Mouse (Mus musculus) embryonic stem cell, embryonic (primary cell): ENCODE measurements around the gene Sertad3.
"Not testable (repeated sequence)": the region's sequence is repeated elsewhere in the genome, so short reads cannot be mapped to it uniquely, and the experiment has no call there.

Experiments
- CTCF ChIA-PET, 4 experiments: fragments of 300-600 bp in 2 of 4; fragments of 350-600 bp in 2 of 4; sonication (Branson Sonifier 250); formaldehyde crosslinking; loops; one replicate each; lab custom pipeline; 2022; ENCODE audit warnings: inconsistent platforms in 2 of 4; lab: Charles Lee
- POLR2A ChIA-PET, 4 experiments: fragments of 300-600 bp in 2 of 4; fragments of 350-600 bp in 2 of 4; sonication (Branson Sonifier 250); formaldehyde crosslinking; loops; one replicate each; lab custom pipeline; 2022; ENCODE audit warnings: antibody characterized with exemption in 4 of 4, inconsistent platforms in 1 of 4; lab: Charles Lee

Gene Sertad3

DNA sequence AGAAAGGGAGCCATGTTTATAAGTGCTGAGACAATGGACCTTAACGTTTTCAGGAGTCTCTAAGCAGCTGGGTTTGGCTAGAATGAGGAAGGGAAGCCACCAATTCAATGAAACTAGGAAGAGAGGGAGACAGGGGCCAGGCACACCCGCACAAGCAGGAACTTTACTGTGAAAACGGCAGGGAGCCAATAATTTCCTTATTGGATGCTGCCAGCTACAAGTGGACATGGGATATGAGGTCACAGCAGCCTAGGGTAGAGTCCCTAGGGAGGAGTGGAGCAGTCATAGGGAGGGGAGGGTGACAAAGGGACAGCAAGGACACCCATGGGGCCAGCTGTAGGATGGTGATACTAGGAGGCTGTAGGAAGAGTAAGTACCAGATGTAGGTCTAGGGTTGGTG is 19.5 kb downstream of the Sertad3 start:
- ChIA-PET POLR2A (interaction anchor here in 3 of 4 experiments (1.0 to 17.5 kb wide), 6 partner anchors 10 to 17 kb away, joined by 3 to 551 read pairs (median 96); partner anchors contain the start of gene Prx (in 2 of the 3)), CTCF (interaction anchor here in 3 of 4 experiments (0.6 to 3.8 kb wide), 5 partner anchors 11 to 262 kb away, joined by 3 to 131 read pairs (median 3); partner anchors contain the start of gene Prx (in 1 of the 3))

DNA sequence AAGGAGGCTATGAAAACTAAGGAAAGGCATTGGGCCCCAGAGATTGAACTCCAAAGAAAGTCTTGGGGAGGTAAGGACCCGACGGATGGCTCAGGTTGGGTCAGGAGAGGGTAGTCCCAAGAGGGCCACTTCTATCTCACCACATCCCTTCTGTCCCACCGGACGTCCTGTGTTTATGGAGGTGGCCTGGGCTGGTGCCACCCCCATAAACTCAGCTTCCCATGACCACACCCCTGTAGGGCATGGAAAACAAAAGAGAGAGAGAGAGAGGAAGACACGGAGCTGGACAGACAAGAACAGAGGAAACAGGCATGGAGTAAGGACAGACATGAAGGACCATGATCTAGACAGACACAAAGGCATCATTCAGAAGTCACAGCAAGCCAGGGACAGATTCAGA is 19.9 kb downstream of the Sertad3 start:
- POLR2A ChIA-PET, result interaction anchor here in 3 of 4 experiments (2.1 to 17.5 kb wide), 5 partner anchors 9 to 18 kb away, joined by 7 to 551 read pairs (median 109); partner anchors contain the start of gene Prx (in 2 of the 3)
- CTCF ChIA-PET, result interaction anchor here in 3 of 4 experiments (0.6 to 3.8 kb wide), 4 partner anchors 11 to 263 kb away, joined by 3 to 131 read pairs (median 3); partner anchors contain the start of gene Prx (in 1 of the 3)

DNA sequence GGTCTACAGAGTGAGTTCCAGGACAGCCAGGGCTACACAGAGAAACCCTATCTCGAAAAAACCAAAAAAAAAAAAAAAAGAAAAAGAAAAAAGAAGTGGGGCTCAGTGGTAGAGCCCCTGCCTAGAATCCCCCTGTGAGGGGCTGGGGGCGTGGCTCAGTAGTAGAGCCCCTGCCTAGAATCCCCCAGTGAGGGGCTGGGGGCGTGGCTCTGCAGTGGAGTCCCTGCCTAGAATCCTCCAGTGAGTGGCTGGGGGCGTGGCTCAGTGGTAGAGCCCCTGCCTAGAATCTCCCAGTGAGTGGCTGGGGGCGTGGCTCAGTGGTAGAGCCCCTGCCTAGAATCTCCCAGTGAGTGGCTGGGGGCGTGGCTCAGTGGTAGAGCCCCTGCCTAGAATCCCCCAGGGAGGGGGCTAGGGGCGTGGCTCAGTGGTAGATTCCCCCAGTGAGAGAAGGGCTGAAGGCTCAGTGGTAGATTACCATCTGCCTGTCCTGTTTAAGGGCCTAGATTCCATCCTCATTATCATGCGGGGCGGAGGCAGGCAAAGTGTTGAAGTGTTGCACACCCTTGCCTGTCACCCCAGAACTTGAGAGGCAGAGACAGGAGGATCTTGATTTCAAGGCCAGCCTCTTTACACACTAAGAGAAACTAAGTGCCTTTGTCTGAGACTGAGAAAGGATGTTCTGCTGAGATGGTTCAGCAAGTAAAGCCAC is 21.2 kb downstream of the Sertad3 start:
- POLR2A ChIA-PET, result interaction anchor here in 3 of 4 experiments (1.0 to 17.5 kb wide), 5 partner anchors 8 to 22 kb away, joined by 4 to 551 read pairs (median 109); partner anchors contain the start of gene Prx (in 2 of the 3)
- CTCF ChIA-PET, result not testable (repeated sequence)

DNA sequence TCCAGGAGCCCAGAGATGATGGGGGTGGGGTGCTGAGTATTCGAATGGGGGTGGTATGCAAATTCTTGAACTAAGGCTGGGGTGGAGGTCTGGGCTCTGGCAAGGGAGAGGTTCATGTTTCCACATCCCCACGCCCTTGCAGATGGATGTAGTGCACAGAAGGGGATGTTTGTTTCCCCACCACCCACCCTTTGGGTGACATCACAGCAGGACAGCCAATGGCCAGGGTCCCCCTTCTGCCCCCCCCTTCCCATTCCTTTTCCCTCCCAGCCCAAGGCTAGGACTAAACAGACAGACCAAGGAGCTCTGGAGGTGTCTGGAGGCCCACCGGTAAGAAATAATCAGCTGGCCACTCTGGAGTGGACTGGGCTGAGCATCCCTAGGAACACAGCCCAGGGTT is 25.5 kb downstream of the Sertad3 start, which contains the start of gene Prx:
Gene Prx (plus strand): TSS at position 289 of the 400 bp plus-strand sequence.
- ChIA-PET POLR2A (interaction anchor here (0.6 to 15.7 kb wide), 16 partner anchors 8 to 167 kb away, joined by 3 to 551 read pairs (median 4); partner anchors contain the start of gene Sertad1 (in 3 of the 4)), CTCF (interaction anchor here (0.5 to 10.6 kb wide), 7 partner anchors 8 to 214 kb away, joined by 3 to 131 read pairs (median 3); partner anchors contain the start of gene Sertad1 (in 1 of the 4))

DNA sequence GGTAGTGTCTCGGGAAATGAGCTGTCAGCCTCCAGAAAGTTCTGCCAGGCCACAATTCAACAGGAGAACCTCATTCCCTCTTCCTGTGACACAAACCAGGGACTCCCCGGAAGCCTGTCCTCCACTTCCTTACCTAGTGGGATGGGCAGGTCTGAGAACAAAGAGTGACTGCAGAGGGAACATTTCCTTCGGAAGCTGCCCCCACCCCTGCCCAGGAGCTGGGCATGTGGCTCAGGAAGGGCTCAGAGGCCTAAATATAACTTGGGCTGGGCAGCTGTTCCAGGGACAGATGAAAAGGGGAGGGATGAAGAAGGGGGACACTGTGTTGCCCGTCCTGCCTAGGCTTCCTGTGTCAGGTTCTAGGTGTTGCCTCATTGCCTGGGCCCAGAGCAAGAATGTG is 28.1 kb downstream of the Sertad3 start:
- POLR2A ChIA-PET, result interaction anchor here (0.5 to 15.7 kb wide), 16 partner anchors 9 to 1713 kb away, joined by 3 to 551 read pairs (median 4); partner anchors contain the start of genes Sertad1 (in 3 of the 4) and Sertad3 (in 1 of the 4)
- CTCF ChIA-PET, result interaction anchor here in 3 of 4 experiments (0.5 to 10.6 kb wide), 10 partner anchors 10 to 142 kb away, joined by 3 to 131 read pairs (median 4); no protein-coding TSS in a partner anchor

DNA sequence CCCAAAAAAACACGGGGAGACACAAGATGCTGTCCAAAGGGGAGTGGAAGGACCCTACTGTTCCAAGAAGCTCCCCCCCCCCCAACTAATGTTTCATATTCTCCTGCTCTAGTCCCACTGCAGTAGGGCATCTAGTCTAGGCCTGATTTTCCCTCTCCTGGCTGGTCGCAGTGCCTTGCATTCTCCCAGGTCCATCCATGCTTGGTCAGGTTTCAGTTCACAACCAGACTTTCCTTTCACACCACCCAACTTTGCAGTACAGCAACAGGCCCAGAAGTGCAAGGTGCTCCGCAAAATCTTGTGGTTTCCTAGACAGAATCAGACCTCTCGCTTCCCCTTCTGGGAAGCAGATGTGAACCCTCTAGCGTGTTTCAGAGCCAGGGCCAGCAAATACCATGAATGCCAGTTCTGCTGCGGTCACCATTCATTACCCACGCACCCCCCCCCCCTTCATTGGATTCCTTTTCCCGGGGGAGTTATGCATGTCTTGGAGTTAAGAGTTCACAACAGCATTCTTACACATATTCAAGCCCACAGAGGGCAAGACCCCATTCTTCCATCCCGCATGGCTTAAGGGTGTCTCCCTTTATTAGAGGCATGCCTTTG is 33.3 kb downstream of the Sertad3 start:
- CTCF ChIA-PET, result interaction anchor here (0.6 to 10.6 kb wide), 21 partner anchors 10 to 181 kb away, joined by 3 to 131 read pairs (median 13); partner anchors contain the start of genes Sertad1 (in 3 of the 4) and Hipk4 (in 1 of the 4)
- POLR2A ChIA-PET, result interaction anchor here (0.5 to 15.7 kb wide), 112 partner anchors 8 to 1707 kb away, joined by 3 to 551 read pairs (median 6); partner anchors contain the start of genes Prx (in 3 of the 4), Sertad1 (in 3 of the 4), Map3k10 (in 2 of the 4) and Rab4b (in 2 of the 4)

DNA sequence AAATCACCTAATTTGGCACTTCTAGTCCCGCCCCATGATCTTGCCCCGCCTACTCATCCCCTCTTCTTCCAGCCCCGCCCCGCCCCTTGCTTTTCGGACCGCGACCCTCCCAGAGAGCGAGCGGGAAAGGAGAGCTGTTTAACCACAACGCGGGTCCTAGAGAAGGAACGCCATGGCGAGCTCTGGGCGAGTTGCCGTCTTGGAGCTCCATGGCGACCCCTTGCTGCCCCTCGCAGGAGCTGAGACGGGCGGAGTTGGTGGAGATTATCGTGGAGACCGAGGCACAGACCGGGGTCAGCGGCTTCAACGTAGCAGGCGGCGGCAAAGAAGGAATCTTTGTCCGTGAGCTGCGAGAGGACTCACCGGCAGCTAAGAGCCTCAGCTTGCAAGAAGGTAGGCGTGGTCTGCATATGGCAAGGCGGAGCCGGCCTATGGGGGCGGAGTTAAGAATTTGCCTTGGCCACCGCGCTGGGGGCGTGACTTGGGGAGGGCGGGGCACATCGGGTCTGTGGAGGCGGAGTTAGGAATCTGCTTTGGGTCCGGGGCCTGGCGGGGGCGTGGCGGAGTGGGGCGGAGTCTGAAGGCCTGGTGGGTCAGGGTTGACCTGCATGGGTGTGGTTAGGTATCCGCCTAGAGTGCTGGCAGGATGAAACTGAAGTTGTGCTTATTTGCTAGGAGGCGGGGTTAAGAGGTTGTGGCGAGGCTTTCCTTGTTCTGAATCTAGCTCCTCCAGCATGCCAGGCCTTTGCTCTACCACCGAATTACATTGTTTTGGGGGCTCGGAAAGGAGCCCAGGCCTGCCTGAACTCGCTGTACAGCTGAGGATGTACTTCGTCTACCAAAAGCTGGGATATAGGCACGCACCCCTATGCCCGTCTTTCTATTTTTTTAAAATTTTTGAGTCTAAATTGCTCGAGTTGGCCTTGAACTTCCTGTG is 34.4 kb downstream of the Sertad3 start:
- POLR2A ChIA-PET, result interaction anchor here (0.5 to 15.7 kb wide), 174 partner anchors 9 to 1706 kb away, joined by 3 to 551 read pairs (median 5); partner anchors contain the start of genes Sertad1 (in 4 of the 4), Prx (in 3 of the 4), Sertad3 (in 3 of the 4) and Map3k10 (in 2 of the 4)
- CTCF ChIA-PET, result interaction anchor here (0.6 to 10.6 kb wide), 61 partner anchors 9 to 1345 kb away, joined by 3 to 131 read pairs (median 5); partner anchors contain the start of genes Sertad1 (in 3 of the 4), Ttc9b (in 2 of the 4), Hipk4 (in 1 of the 4) and Prx (in 1 of the 4)

DNA sequence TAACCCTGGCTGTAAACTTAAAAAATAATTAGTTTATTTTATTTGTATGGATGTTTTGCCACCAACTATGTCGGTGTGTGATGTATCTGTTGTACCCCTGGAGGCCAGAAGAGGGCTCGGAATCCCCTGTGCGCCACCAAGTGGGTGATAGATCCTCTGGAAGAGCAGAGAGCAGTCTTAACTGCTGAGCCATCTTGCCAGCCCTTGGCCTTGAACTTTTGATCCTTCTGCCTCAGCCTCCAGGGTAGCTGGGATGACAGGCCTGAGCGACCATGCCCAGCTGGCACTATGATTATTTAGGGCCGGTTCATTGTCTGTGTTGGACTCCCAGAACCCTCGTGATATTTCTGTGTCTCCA is 35.1 kb downstream of the Sertad3 start:
- ChIA-PET POLR2A (interaction anchor here (0.6 to 15.7 kb wide), 76 partner anchors 10 to 334 kb away, joined by 3 to 551 read pairs (median 8); partner anchors contain the start of genes Sertad1 (in 3 of the 4), Prx (in 2 of the 4), Sertad3 (in 2 of the 4) and Akt2 (in 1 of the 4)), CTCF (interaction anchor here (0.6 to 10.6 kb wide), 35 partner anchors 8 to 1219 kb away, joined by 3 to 131 read pairs (median 6); partner anchors contain the start of genes Ttc9b (in 2 of the 4), Hipk4 (in 1 of the 4), Sertad1 (in 1 of the 4) and Zfp60 (in 1 of the 4))

DNA sequence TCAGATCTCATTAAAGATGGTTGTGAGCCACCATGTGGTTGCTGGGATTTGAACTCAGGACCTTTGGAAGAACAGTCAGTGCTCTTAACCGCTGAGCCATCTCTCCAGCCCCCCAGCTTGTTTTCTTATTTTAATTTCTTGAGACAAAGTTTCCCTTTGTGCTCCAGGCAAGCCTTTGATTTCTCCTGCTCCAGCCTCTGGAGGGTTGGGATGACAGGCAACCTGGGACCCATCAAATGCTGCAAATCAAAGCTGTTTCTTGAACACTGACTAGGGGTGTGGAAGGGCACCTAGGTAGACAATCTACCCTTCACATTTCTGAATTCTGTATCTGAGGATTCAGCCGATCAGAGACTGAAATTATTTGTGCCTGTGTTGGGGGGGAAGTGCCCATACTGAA is 37.2 kb downstream of the Sertad3 start:
- POLR2A ChIA-PET, result interaction anchor here in 2 of 4 experiments (0.8 to 15.7 kb wide), 15 partner anchors 8 to 164 kb away, joined by 3 to 405 read pairs (median 3); partner anchors contain the start of genes Sertad1 (in 2 of the 2) and Prx (in 1 of the 2)
- CTCF ChIA-PET, result interaction anchor here (0.7 to 4.4 kb wide), 14 partner anchors 9 to 61 kb away, joined by 3 to 57 read pairs (median 4); partner anchors contain the start of gene Sertad1 (in 1 of the 4)

DNA sequence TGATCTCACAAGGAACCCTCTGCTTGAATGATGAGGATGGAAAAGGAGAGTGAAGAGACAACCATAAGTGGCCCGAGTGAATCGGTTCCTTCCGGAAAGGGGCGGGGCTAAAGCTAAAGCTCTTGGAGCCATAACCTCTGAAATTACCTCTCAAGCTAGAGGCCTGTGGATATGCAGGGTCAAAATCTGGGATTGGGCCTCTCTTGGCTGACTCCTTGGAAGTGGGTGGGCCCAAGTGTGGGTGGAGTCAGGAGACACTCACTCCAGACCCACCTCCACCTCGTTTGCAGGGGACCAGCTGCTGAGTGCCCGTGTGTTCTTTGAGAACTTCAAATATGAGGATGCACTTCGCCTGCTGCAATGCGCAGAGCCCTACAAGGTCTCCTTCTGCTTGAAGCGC is 41.4 kb downstream of the Sertad3 start:
- POLR2A ChIA-PET, result interaction anchor here (0.5 to 2.0 kb wide), 17 partner anchors 9 to 206 kb away, joined by 3 to 10 read pairs (median 4); partner anchors contain the start of gene Sertad1 (in 3 of the 4)
- CTCF ChIA-PET, result interaction anchor here (0.6 to 2.1 kb wide), 10 partner anchors 11 to 282 kb away, joined by 3 to 14 read pairs (median 5); partner anchors contain the start of genes Coq8b (in 1 of the 4) and Zfp607b (in 1 of the 4)

DNA sequence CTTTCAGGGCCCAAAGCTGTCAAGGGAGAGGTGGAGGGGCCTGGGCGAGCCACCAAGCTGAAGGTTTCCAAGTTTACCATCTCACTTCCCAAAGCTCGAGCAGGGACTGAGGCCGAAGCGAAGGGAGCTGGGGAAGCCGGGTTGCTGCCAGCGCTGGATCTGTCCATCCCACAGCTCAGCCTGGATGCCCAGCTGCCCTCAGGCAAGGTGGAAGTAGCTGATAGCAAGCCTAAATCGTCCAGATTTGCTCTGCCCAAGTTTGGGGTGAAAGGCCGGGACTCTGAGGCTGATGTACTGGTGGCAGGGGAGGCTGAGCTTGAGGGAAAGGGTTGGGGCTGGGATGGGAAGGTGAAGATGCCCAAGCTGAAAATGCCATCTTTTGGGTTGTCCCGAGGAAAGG is 44.7 kb downstream of the Sertad3 start:
- ChIA-PET CTCF (interaction anchor here (0.5 to 5.3 kb wide), 18 partner anchors 8 to 1783 kb away, joined by 3 to 57 read pairs (median 5); partner anchors contain the start of gene Sertad1 (in 1 of the 4)), POLR2A (interaction anchor here in 3 of 4 experiments (0.8 to 6.6 kb wide), 17 partner anchors 8 to 51 kb away, joined by 3 to 97 read pairs (median 5); partner anchors contain the start of gene Sertad1 (in 2 of the 3))

DNA sequence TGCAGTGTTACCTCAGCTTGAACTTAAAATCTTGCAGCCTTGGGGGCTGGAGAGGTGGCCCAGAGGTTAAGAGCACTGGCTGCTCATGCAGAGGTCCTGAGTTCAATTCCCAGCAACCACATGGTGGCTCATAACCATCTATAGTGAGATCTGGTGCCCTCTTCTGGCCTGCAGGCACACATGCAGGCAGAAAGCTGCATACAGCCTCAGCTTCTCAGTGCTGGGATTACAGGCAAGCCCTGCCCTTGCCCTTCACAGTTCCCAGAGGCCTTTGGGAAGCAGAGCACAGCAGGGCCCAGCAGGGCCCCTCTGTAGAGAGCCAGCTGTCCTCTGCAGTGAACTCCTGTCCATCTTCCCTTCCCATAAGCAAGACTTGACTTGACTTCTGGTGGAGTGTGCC is 46.5 kb downstream of the Sertad3 start:
- CTCF ChIA-PET, result interaction anchor here (0.6 to 5.3 kb wide), 67 partner anchors 8 to 628 kb away, joined by 3 to 57 read pairs (median 4); partner anchors contain the start of genes Sertad1 (in 2 of the 4), Sertad3 (in 1 of the 4) and Zfp60 (in 1 of the 4)
- POLR2A ChIA-PET, result interaction anchor here (0.6 to 6.6 kb wide), 65 partner anchors 9 to 324 kb away, joined by 3 to 97 read pairs (median 4); partner anchors contain the start of genes Sertad1 (in 3 of the 4), Akt2 (in 2 of the 4), BC024978 (in 1 of the 4) and Snrpa (in 1 of the 4)

DNA sequence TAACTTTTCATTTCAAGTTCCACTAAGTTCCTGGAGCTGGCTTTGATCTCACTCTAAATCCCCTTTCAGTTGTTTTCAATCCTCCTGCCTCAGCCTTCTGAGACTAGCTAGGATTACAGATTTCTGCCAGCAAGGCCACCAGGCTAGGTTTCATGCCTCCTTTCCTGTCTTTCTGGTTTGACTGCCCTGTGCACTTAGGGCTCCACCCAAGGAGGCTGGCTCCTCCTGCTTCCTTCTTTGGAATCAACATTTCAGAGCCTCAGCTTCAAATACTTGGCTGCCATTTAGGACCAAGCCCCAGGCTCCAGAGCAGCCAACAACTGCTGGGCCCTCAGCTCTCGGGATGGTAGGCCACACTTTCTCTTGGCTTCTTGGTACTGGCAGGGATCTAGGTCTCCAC is 47.0 kb downstream of the Sertad3 start:
- POLR2A ChIA-PET, result interaction anchor here (0.6 to 6.6 kb wide), 64 partner anchors 9 to 325 kb away, joined by 3 to 97 read pairs (median 4); partner anchors contain the start of genes Sertad1 (in 3 of the 4), Akt2 (in 2 of the 4), BC024978 (in 1 of the 4) and Snrpa (in 1 of the 4)
- CTCF ChIA-PET, result interaction anchor here (0.6 to 5.3 kb wide), 66 partner anchors 7 to 628 kb away, joined by 3 to 57 read pairs (median 4); partner anchors contain the start of genes Sertad1 (in 2 of the 4), Sertad3 (in 1 of the 4) and Zfp60 (in 1 of the 4)

DNA sequence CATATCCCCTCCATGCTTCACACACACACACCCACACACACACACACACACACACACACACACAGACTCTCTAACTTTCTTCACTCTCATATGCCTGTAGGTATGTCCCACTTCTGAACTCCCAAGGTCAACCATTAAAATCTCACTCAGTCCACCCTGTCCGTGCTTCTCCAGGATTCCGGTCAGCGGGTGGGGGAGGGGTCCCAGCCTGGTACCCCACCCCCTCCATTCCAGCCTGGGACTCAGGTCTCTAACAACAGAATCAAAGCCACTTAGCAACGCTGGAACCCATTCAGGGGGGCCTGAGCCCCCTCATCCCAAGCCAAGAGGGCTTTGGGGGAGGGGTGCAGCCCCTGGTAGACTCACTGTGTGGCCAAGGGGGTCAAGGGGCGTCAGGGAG is 49.4 kb downstream of the Sertad3 start, which contains the start of gene Hipk4:
Gene Hipk4 (plus strand): TSS at position 301 of the 400 bp plus-strand sequence.
- POLR2A ChIA-PET, result interaction anchor here in 2 of 4 experiments (0.5 to 1.3 kb wide), 2 partner anchors 14 to 166 kb away, joined by 3 read pairs; no protein-coding TSS in a partner anchor
- CTCF ChIA-PET, result interaction anchor here in 1 of 4 experiments (1.5 kb wide), 1 partner anchor 15 kb away, joined by 6 read pairs; no protein-coding TSS in a partner anchor

DNA sequence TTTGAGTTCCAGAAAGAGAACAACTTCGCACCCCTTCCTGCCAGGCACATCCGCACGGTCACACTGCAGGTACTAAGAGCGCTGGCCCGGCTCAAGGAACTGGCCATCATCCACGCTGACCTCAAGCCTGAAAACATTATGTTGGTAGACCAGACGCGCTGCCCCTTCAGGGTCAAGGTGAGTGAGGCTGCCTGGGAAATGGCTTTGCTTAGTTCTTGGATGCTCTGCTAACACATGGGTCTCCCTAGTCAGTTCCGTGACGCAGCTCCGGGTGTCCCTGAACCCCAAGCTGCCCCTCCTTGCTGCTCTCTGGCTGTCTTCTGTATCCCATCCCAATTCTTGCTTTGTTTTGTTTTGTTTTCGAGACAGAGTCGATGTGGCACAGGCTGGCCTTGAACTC is 50.2 kb downstream of the Sertad3 start:
- CTCF ChIA-PET, result interaction anchor here in 2 of 4 experiments (0.5 to 1.5 kb wide), 3 partner anchors 16 to 1967 kb away, joined by 3 to 6 read pairs (median 3); no protein-coding TSS in a partner anchor

More for the DNA sequence above, 50.2 kb downstream of the Sertad3 start:
- POLR2A ChIA-PET, result interaction anchor here in 2 of 4 experiments (0.9 to 1.3 kb wide), 3 partner anchors 15 to 242 kb away, joined by 3 to 6 read pairs (median 3); no protein-coding TSS in a partner anchor
